In genomic region chr1:69009800-69010505, GRCm38 (mm10) we compare ENCODE assay signal across 32 mouse cellular contexts.
A peak's percentile ranks its signal among the peaks of the same experiment; 100 is the strongest.
DNase-seq lines count a peak whose midpoint lies in the region; ATAC-seq lines count a peak whose summit lies in the region.
"Had no signal": no experiment of that assay in that cellular context is flagged by ENCODE, and none has a peak within 500 bp of the region (broad histone marks: within the 10 kb centered on the region; RNA-seq: fewer than 3 reads in every experiment).

No protein-coding gene starts in this region.

- peak; percentile 86 for ATAC-seq in neural tube, embryonic 12.5 days (ENCODE audit: low FRiP score, low read depth)
- ATAC-seq in neural tube, embryonic 15.5 days (ENCODE audit: low FRiP score): no peak
- ATAC-seq: activated CD4-positive, CD25-positive, alpha-beta regulatory T cell, adult 4 months; inflammation-experienced regulatory T-cells, adult 6 months; midbrain, embryonic 15.5 days had no signal

- intact Hi-C loops in heart, postnatal 36 days (cut with DNase I): no loop called here

- no peaks in the 10 kb centered on the region for H3K9me3 ChIP-seq in neural tube, embryonic 12.5 days
- H3K9me3 ChIP-seq in neural tube, embryonic 15.5 days (replicated peaks): no peaks in the 10 kb centered on the region
- H3K9me3 ChIP-seq: embryonic facial prominence, embryonic 10.5 days; embryonic facial prominence, embryonic 15.5 days; limb, embryonic 12.5 days; liver, embryonic 15.5 days; midbrain, embryonic 10.5 days; midbrain, embryonic 15.5 days had no signal

- no peaks in the 10 kb centered on the region for H3K4me1 ChIP-seq in neural tube, embryonic 12.5 days
- no peaks in the 10 kb centered on the region for H3K4me1 ChIP-seq in neural tube, embryonic 15.5 days
- H3K4me1 ChIP-seq: embryonic facial prominence, embryonic 10.5 days; embryonic facial prominence, embryonic 15.5 days; limb, embryonic 12.5 days; liver, embryonic 15.5 days; midbrain, embryonic 15.5 days had no signal

- 0 out of 2 replicates have a peak, but pooled peaks cover 3% of the 10 kb centered on the region for H3K27me3 ChIP-seq in neural tube, embryonic 12.5 days (replicated peaks)
- H3K27me3 ChIP-seq in neural tube, embryonic 15.5 days (replicated peaks): no peaks in the 10 kb centered on the region
- H3K27me3 ChIP-seq: CH12.LX; embryonic facial prominence, embryonic 15.5 days; limb, embryonic 12.5 days; liver, embryonic 15.5 days; midbrain, embryonic 15.5 days had no signal

- WGBS in neural tube, embryonic 12.5 days: 39% methylated on average over 5 of the region's 5 CpGs
- 23% methylated on average over 5 of the region's 5 CpGs for WGBS in neural tube, embryonic 15.5 days

- no peak overlapping the region for H3K9ac ChIP-seq in neural tube, embryonic 12.5 days
- no peak overlapping the region for H3K9ac ChIP-seq in neural tube, embryonic 15.5 days (replicated peaks)
- H3K9ac ChIP-seq: embryonic facial prominence, embryonic 15.5 days; limb, embryonic 12.5 days; liver, embryonic 15.5 days; lung, embryonic 14.5 days; midbrain, embryonic 15.5 days had no signal

- H3K4me3 ChIP-seq in neural tube, embryonic 12.5 days: no peak overlapping the region
- H3K4me3 ChIP-seq in neural tube, embryonic 15.5 days (replicated peaks): no peak overlapping the region
- H3K4me3 ChIP-seq: embryonic facial prominence, embryonic 10.5 days; embryonic facial prominence, embryonic 15.5 days; left cerebral cortex, adult 2 months; limb, embryonic 12.5 days; liver, embryonic 15.5 days; midbrain, embryonic 10.5 days; midbrain, embryonic 15.5 days had no signal

- H3K27ac ChIP-seq in neural tube, embryonic 12.5 days: no peak overlapping the region
- no peak overlapping the region for H3K27ac ChIP-seq in neural tube, embryonic 15.5 days (replicated peaks)
- H3K27ac ChIP-seq: embryonic facial prominence, embryonic 10.5 days; embryonic facial prominence, embryonic 15.5 days; left cerebral cortex, adult 2 months; limb, embryonic 12.5 days; liver, embryonic 15.5 days; midbrain, embryonic 10.5 days; midbrain, embryonic 15.5 days had no signal

- H3K36me3 ChIP-seq in neural tube, embryonic 12.5 days: no peaks in the 10 kb centered on the region
- no peaks in the 10 kb centered on the region for H3K36me3 ChIP-seq in neural tube, embryonic 15.5 days
- H3K36me3 ChIP-seq: embryonic facial prominence, embryonic 10.5 days; embryonic facial prominence, embryonic 15.5 days; limb, embryonic 12.5 days; liver, embryonic 15.5 days; midbrain, embryonic 10.5 days; midbrain, embryonic 15.5 days had no signal

- peak; percentile 21 for DNase-seq in embryo, embryonic 10.5 days (ENCODE audit: low spot score)
- DNase-seq in embryo, embryonic 10 days (ENCODE audit: low spot score): no peak
- DNase-seq in heart, adult 11 months: peak; percentile 16
- DNase-seq in heart, postnatal 36 days: no peak
- DNase-seq in ovary, postnatal 14 days (ENCODE audit: low spot score): no peak
- DNase-seq: adrenal gland, adult 2 months; adrenal gland, postnatal 36 days; cerebellum, adult 8-10 months; cerebellum, postnatal 36 days; gastrocnemius, postnatal 25 days; heart, adult 18-20 months; heart, postnatal 4 days; kidney, adult 11 months; kidney, postnatal 25 days; lung, embryonic 14.5 days; lung, postnatal 14 days; right cerebral cortex, adult 18-20 months; spleen, adult 18-20 months; thymus, postnatal 14 days had no signal

- H3K4me2 ChIP-seq in neural tube, embryonic 12.5 days (replicated peaks): no peak overlapping the region
- H3K4me2 ChIP-seq in neural tube, embryonic 15.5 days: no peak overlapping the region
- H3K4me2 ChIP-seq: embryonic facial prominence, embryonic 15.5 days; heart, embryonic 11.5 days; limb, embryonic 12.5 days; liver, embryonic 15.5 days; lung, embryonic 14.5 days; midbrain, embryonic 15.5 days had no signal

Comparison
In these comparisons a context has a peak if more than half of its experiments do, and no peak if none do; other contexts are left out.
1. DNase-seq: peak in embryo, embryonic 10.5 days (single experiment) and heart, adult 11 months (single experiment); none in embryo, embryonic 10 days (single experiment), heart, postnatal 36 days (0 of 2) and ovary, postnatal 14 days (single experiment).